Mouse (Mus musculus) kidney, embryonic 16.5 days (tissue): ENCODE measurements around the gene Foxc2. TPM values are rescaled to one million over a fixed set of nuclear protein-coding genes. Genes with fewer than 3 reads are reported as not detected.

Experiments
- ATAC-seq: fragments of 200-750 bp; cut with Nextera tagmentation; 2 replicates; pipeline ENCODE4 v1.8.0; 2017; ENCODE audit warnings: moderate TSS enrichment; ENCODE audit not compliant: low FRiP score, low TSS enrichment
- H3K27ac ChIP-seq: fragments of 300-500 bp; sonication (generic); 2 replicates; pipeline ENCODE4 v1.5.1; 2014; ENCODE audit warnings: low read length
- H3K27me3 ChIP-seq: fragments of 300-500 bp; sonication (generic); 2 replicates; pipeline ENCODE4 v1.6.1; 2014; ENCODE audit warnings: low read length, control low read depth, mixed read lengths; ENCODE audit not compliant: insufficient read depth
- H3K36me3 ChIP-seq: fragments of 300-500 bp; sonication (generic); 2 replicates; pipeline ENCODE4 v1.6.1; 2014; ENCODE audit warnings: low read length, control low read depth, mixed read lengths; ENCODE audit not compliant: insufficient read depth
- H3K4me1 ChIP-seq: fragments of 300-500 bp; sonication (generic); 2 replicates; pipeline ENCODE4 v1.6.1; 2014; ENCODE audit warnings: low read length, control low read depth, mixed read lengths; ENCODE audit not compliant: insufficient read depth
- H3K4me2 ChIP-seq: fragments of 300-500 bp; sonication (generic); replicated peaks from 2 replicates; pipeline ENCODE4 v1.6.1; 2014; ENCODE audit warnings: low read depth, low read length
- H3K4me3 ChIP-seq: fragments of 300-500 bp; sonication (generic); 2 replicates; pipeline ENCODE4 v1.5.1; 2014; ENCODE audit warnings: mild to moderate bottlenecking, low read length
- H3K9ac ChIP-seq: fragments of 300-500 bp; sonication (generic); replicated peaks from 2 replicates; pipeline ENCODE4 v1.6.1; 2014; ENCODE audit warnings: low read length
- H3K9me3 ChIP-seq: fragments of 300-500 bp; sonication (generic); 2 replicates; pipeline ENCODE4 v1.6.1; 2016; ENCODE audit warnings: low read length, control low read depth
- WGBS: fragments of 180-500 bp; shearing (Covaris S2); extraction: QIAGEN DNeasy Blood & Tissue Kit; methylation state at CpG from one replicate; pipeline ENCODE4 v1.1.7; 2014; 5-methylcytosine and 5-hydroxymethylcytosine counted together
- microRNA-seq: library from miRNA; unstranded; fragments of <30 nt; microRNA quantifications from one replicate; pipeline ENCODE4, GENCODE M21; 2016
- polyA plus RNA-seq: library from polyadenylated mRNA; unstranded; fragments of >200 nt; fragmentation: Nextera tagmentation; extraction: Ambion mirVana; gene quantifications from 2 replicates; pipeline ENCODE4 v1.2.1, GENCODE M21; 2015

Foxc2 gene
- polyA plus RNA-seq, 1 experiment from 2014 or later, result 27.3 TPM

GRCm38 (mm10) chr8:121162906-121163695 lies 47.1 kb downstream of the Foxc2 start:
- no peak for ATAC-seq
- no peak overlapping the region for H3K9ac ChIP-seq
- no peaks in the 10 kb centered on the region for H3K9me3 ChIP-seq
- no peaks in the 10 kb centered on the region for H3K36me3 ChIP-seq
- H3K4me3 ChIP-seq, result no peak overlapping the region
- 60% methylated on average over 11 of the region's 11 CpGs for WGBS
- no peaks in the 10 kb centered on the region for H3K27me3 ChIP-seq
- no peak overlapping the region for H3K27ac ChIP-seq
- peaks cover 40% of the 10 kb centered on the region for H3K4me1 ChIP-seq
- no peak overlapping the region for H3K4me2 ChIP-seq

GRCm38 (mm10) chr8:121164017-121164469 lies 48.1 kb downstream of the Foxc2 start:
- Histone ChIP-seq H3K4me3 (no peak overlapping the region), H3K27me3 (no peaks in the 10 kb centered on the region), H3K36me3 (no peaks in the 10 kb centered on the region), H3K9me3 (no peaks in the 10 kb centered on the region), H3K9ac (no peak overlapping the region), H3K4me1 (peaks cover 44% of the 10 kb centered on the region), H3K27ac (peak overlapping the region; percentile 36; the same call in 1 of the 2 replicates), H3K4me2 (no peak overlapping the region)
- peak; percentile 55 for ATAC-seq
- 50% methylated on average over 8 of the region's 8 CpGs for WGBS

- H3K9me3 ChIP-seq, result no peaks in the 10 kb centered on the region
- H3K4me1 ChIP-seq, result peaks cover 53% of the 10 kb centered on the region
- H3K36me3 ChIP-seq, result no peaks in the 10 kb centered on the region
- ATAC-seq, result no peak
- H3K4me2 ChIP-seq, result no peak overlapping the region
- no peak overlapping the region for H3K27ac ChIP-seq
- no peak overlapping the region for H3K9ac ChIP-seq
- H3K27me3 ChIP-seq, result no peaks in the 10 kb centered on the region
- no peak overlapping the region for H3K4me3 ChIP-seq
- WGBS, result 76% methylated on average over 5 of the region's 5 CpGs
Observed at GRCm38 (mm10) chr8:121168033-121168432, 52.1 kb downstream of the Foxc2 start.

Small RNA genes lying within 50 kb of the gene (microRNA-seq; reads per million reads assigned to microRNA genes)
- gene Gm27530, result not detected

Other genes starting within 250 kb of the Foxc2 start
- gene Foxf1, start 31.8 kb upstream of the Foxc2 start, polyA plus RNA-seq, result 1.5 and 4.6 TPM in 2 replicates
- 75.7 and 81.1 TPM in 2 replicates for gene Mthfsd, start 7.8 kb upstream of the Foxc2 start, polyA plus RNA-seq
- gene Foxl1, start 11.8 kb downstream of the Foxc2 start, polyA plus RNA-seq, result 6.5 and 6.7 TPM in 2 replicates